Mouse (Mus musculus) forebrain, embryonic 16.5 days (tissue): ENCODE measurements around the gene Kdm8. TPM values are rescaled to one million over a fixed set of nuclear protein-coding genes. Genes with fewer than 3 reads are reported as not detected.

Source experiments
- ATAC-seq: fragments of 200-750 bp; cut with Nextera tagmentation; 2 replicates; pipeline ENCODE4 v1.8.0; 2017; ENCODE audit warnings: mild to moderate bottlenecking, moderate library complexity
- H3K27ac ChIP-seq: fragments of 300-500 bp; sonication (generic); 2 replicates; pipeline ENCODE4 v1.5.1; 2014; ENCODE audit warnings: low read length, control low read depth
- H3K27me3 ChIP-seq: fragments of 300-500 bp; sonication (generic); replicated peaks from 2 replicates; pipeline ENCODE4 v1.6.1; 2014; ENCODE audit warnings: low read length; ENCODE audit not compliant: control insufficient read depth, insufficient read depth
- H3K36me3 ChIP-seq: fragments of 300-500 bp; sonication (generic); 2 replicates; pipeline ENCODE4 v1.6.1; 2014; ENCODE audit not compliant: control insufficient read depth, insufficient read depth
- H3K4me1 ChIP-seq: fragments of 300-500 bp; sonication (generic); replicated peaks from 2 replicates; pipeline ENCODE4 v1.6.1; 2014; ENCODE audit warnings: low read length; ENCODE audit not compliant: control insufficient read depth, insufficient read depth
- H3K4me2 ChIP-seq: fragments of 300-500 bp; sonication (generic); 2 replicates; pipeline ENCODE4 v1.6.1; 2014; ENCODE audit warnings: mild to moderate bottlenecking, low read length, control low read depth
- H3K4me3 ChIP-seq: fragments of 300-500 bp; sonication (generic); replicated peaks from 2 replicates; pipeline ENCODE4 v1.5.1; 2014; ENCODE audit warnings: mild to moderate bottlenecking, low read length, control low read depth
- H3K9ac ChIP-seq: fragments of 300-500 bp; sonication (generic); replicated peaks from 2 replicates; pipeline ENCODE4 v1.6.1; 2014; ENCODE audit warnings: low read depth, low read length, control low read depth
- H3K9me3 ChIP-seq: fragments of 300-500 bp; sonication (generic); 2 replicates; pipeline ENCODE4 v1.6.1; 2016; ENCODE audit warnings: low read length; ENCODE audit not compliant: control insufficient read depth
- WGBS: fragments of 180-500 bp; shearing (Covaris S2); extraction: QIAGEN DNeasy Blood & Tissue Kit; methylation state at CpG from one replicate; pipeline ENCODE4 v1.1.7; 2014; 5-methylcytosine and 5-hydroxymethylcytosine counted together
- polyA plus RNA-seq: library from polyadenylated mRNA; unstranded; fragments of >200 nt; fragmentation: Nextera tagmentation; extraction: Ambion mirVana; gene quantifications from 2 replicates; pipeline ENCODE4 v1.2.1, GENCODE M21; 2015

Kdm8 gene
- polyA plus RNA-seq, 1 experiment from 2014 or later = 4.8 TPM

- peak; percentile 54 for ATAC-seq
- WGBS = 31% methylated on average over 11 of the region's 11 CpGs
- H3K4me2 ChIP-seq = no peak overlapping the region
- no peaks in the 10 kb centered on the region for H3K9me3 ChIP-seq
- no peak overlapping the region; the same call in 1 of the 2 replicates for H3K9ac ChIP-seq
- H3K27ac ChIP-seq = peak overlapping the region; percentile 56; the same call in 1 of the 2 replicates
- no peak overlapping the region for H3K4me3 ChIP-seq
- peaks cover 2% of the 10 kb centered on the region; the same call in 1 of the 2 replicates for H3K36me3 ChIP-seq
- no peaks in the 10 kb centered on the region for H3K27me3 ChIP-seq
- peaks cover 22% of the 10 kb centered on the region for H3K4me1 ChIP-seq
These were observed 31.2 kb downstream of the Kdm8 start for GRCm38 (mm10) chr7:125475601-125476251.

- ATAC-seq = no peak
- peaks cover 2% of the 10 kb centered on the region; the same call in 1 of the 2 replicates for H3K36me3 ChIP-seq
- H3K27me3 ChIP-seq = no peaks in the 10 kb centered on the region
- H3K9ac ChIP-seq = no peak overlapping the region
- H3K4me3 ChIP-seq = no peak overlapping the region
- H3K9me3 ChIP-seq = no peaks in the 10 kb centered on the region
- WGBS = 82% methylated on average over 7 of the region's 7 CpGs
- no peak overlapping the region for H3K4me2 ChIP-seq
- no peak overlapping the region for H3K27ac ChIP-seq
- H3K4me1 ChIP-seq = peaks cover 15% of the 10 kb centered on the region
These were observed 34.0 kb downstream of the Kdm8 start for GRCm38 (mm10) chr7:125478391-125478984.

- 92% methylated on average over 4 of the region's 4 CpGs for WGBS
- Histone ChIP-seq H3K27ac (no peak overlapping the region), H3K4me1 (peaks cover 11% of the 10 kb centered on the region), H3K9ac (no peak overlapping the region), H3K36me3 (peaks cover 2% of the 10 kb centered on the region), H3K4me3 (no peak overlapping the region), H3K9me3 (no peaks in the 10 kb centered on the region), H3K4me2 (no peak overlapping the region), H3K27me3 (no peaks in the 10 kb centered on the region)
- no peak for ATAC-seq
These were observed 36.0 kb downstream of the Kdm8 start for GRCm38 (mm10) chr7:125480518-125480917.

- peaks cover 2% of the 10 kb centered on the region for H3K36me3 ChIP-seq
- H3K27ac ChIP-seq = no peak overlapping the region
- WGBS = 89% methylated on average over 3 of the region's 3 CpGs
- H3K4me1 ChIP-seq = no peaks in the 10 kb centered on the region
- no peak overlapping the region for H3K4me2 ChIP-seq
- no peak overlapping the region for H3K4me3 ChIP-seq
- no peak overlapping the region for H3K9ac ChIP-seq
- ATAC-seq = no peak
- H3K27me3 ChIP-seq = no peaks in the 10 kb centered on the region
- H3K9me3 ChIP-seq = no peaks in the 10 kb centered on the region
These were observed 37.9 kb downstream of the Kdm8 start for GRCm38 (mm10) chr7:125482339-125482738.

- Histone ChIP-seq H3K4me1 (no peaks in the 10 kb centered on the region), H3K4me2 (no peak overlapping the region), H3K36me3 (peaks cover 2% of the 10 kb centered on the region), H3K27me3 (no peaks in the 10 kb centered on the region), H3K9ac (no peak overlapping the region), H3K27ac (no peak overlapping the region), H3K9me3 (no peaks in the 10 kb centered on the region), H3K4me3 (no peak overlapping the region)
- no peak for ATAC-seq
- 80% methylated on average over 2 of the region's 2 CpGs for WGBS
These were observed 38.4 kb downstream of the Kdm8 start for GRCm38 (mm10) chr7:125482886-125483285.

- Histone ChIP-seq H3K36me3 (peaks cover 2% of the 10 kb centered on the region), H3K27ac (no peak overlapping the region), H3K9ac (no peak overlapping the region), H3K27me3 (no peaks in the 10 kb centered on the region), H3K9me3 (no peaks in the 10 kb centered on the region), H3K4me2 (no peak overlapping the region), H3K4me1 (no peaks in the 10 kb centered on the region), H3K4me3 (no peak overlapping the region)
- 93% methylated on average over 7 of the region's 7 CpGs for WGBS
- no peak for ATAC-seq
These were observed 40.3 kb downstream of the Kdm8 start for GRCm38 (mm10) chr7:125484791-125485190.

- no peaks in the 10 kb centered on the region for H3K9me3 ChIP-seq
- H3K4me2 ChIP-seq = no peak overlapping the region
- no peak overlapping the region for H3K4me3 ChIP-seq
- peaks cover 2% of the 10 kb centered on the region for H3K36me3 ChIP-seq
- H3K27ac ChIP-seq = no peak overlapping the region
- H3K27me3 ChIP-seq = no peaks in the 10 kb centered on the region
- 96% methylated on average over 16 of the region's 16 CpGs for WGBS
- no peak overlapping the region for H3K9ac ChIP-seq
- ATAC-seq = no peak
- peaks cover 6% of the 10 kb centered on the region for H3K4me1 ChIP-seq
These were observed 41.7 kb downstream of the Kdm8 start for GRCm38 (mm10) chr7:125486121-125486630.

- WGBS = 91% methylated on average over 10 of the region's 10 CpGs
- ATAC-seq = no peak
- Histone ChIP-seq H3K36me3 (peaks cover 2% of the 10 kb centered on the region), H3K9me3 (no peaks in the 10 kb centered on the region), H3K4me2 (no peak overlapping the region), H3K9ac (no peak overlapping the region), H3K27ac (no peak overlapping the region), H3K4me3 (no peak overlapping the region), H3K27me3 (no peaks in the 10 kb centered on the region), H3K4me1 (peaks cover 10% of the 10 kb centered on the region)
These were observed 42.6 kb downstream of the Kdm8 start for GRCm38 (mm10) chr7:125487126-125487525.

GRCm38 (mm10) chr7:125488706-125489105 is 44.2 kb downstream of the Kdm8 start:
- Histone ChIP-seq H3K27me3 (no peaks in the 10 kb centered on the region), H3K4me2 (no peak overlapping the region), H3K27ac (no peak overlapping the region), H3K9me3 (no peaks in the 10 kb centered on the region), H3K4me1 (peaks cover 11% of the 10 kb centered on the region), H3K9ac (no peak overlapping the region), H3K36me3 (no peaks in the 10 kb centered on the region; the same call in 1 of the 2 replicates), H3K4me3 (no peak overlapping the region)
- ATAC-seq = no peak
- 88% methylated on average over 6 of the region's 6 CpGs for WGBS
